Mouse (Mus musculus): ENCODE results near the gene Ccdc27.

DNA sequence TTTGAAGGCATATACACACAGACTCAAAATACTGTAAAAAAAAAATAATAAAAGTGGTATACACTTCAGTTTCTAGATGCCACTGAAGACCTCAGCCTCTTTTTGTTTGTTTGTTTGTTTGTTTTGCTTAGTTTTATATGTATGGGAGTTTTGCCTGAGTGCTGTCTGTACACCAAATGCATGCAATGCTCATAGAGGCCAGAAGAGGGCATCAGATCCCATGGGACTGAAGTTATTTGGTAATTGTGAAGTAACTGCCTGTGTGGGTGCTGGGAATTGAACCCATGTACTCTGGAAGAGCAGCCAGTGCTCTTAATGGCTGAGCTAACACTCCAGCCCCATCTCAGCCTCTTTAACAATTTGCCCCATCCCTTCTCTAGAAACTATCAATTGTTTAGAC is 13.8 kb downstream of the Ccdc27 start:
- TF ChIP-seq GATA1 (IDR thresholded peaks at IDR 0.05; ENCODE audit: low read length) (no peak), TAL1 (IDR thresholded peaks at IDR 0.05; ENCODE audit: low read length) (no peak)
